Mouse (Mus musculus) telencephalon, adult 2 months (tissue): ENCODE measurements around the gene Gm10842.
"Not testable (repeated sequence)": the region's sequence is repeated elsewhere in the genome, so short reads cannot be mapped to it uniquely, and the experiment has no call there.

Source experiments
- DNase-seq: peaks from one replicate; pipeline ENCODE4 v3.0.0-alpha.2; 2011; ENCODE audit warnings: low read depth, low spot score

Gene Gm10842

GRCm38 (mm10) chr11:105146593-105146992, at the start of gene Gm10842:
TSS of gene Gm10842 (plus strand) at chr11:105146893.
- DNase-seq: no peak

- not testable (repeated sequence) for DNase-seq
These were observed 34.2 kb upstream of the Gm10842 start for GRCm38 (mm10) chr11:105112448-105112847.

GRCm38 (mm10) chr11:105117814-105118213, 28.9 kb upstream of the Gm10842 start:
- no peak for DNase-seq

- DNase-seq: no peak
These were observed 26.1 kb upstream of the Gm10842 start for GRCm38 (mm10) chr11:105120551-105121061.

- DNase-seq: not testable (repeated sequence)
These were observed 24.9 kb upstream of the Gm10842 start for GRCm38 (mm10) chr11:105121792-105122191.

GRCm38 (mm10) chr11:105123986-105124385, 22.7 kb upstream of the Gm10842 start:
- DNase-seq: no peak

- DNase-seq: peak; percentile 71
These were observed 20.8 kb upstream of the Gm10842 start, which contains the start of gene Mettl2 for GRCm38 (mm10) chr11:105125735-105126519. TSS of gene Mettl2 (plus strand) at chr11:105126425.

- DNase-seq: no peak
These were observed 20.1 kb upstream of the Gm10842 start for GRCm38 (mm10) chr11:105126520-105127029.

GRCm38 (mm10) chr11:105135692-105136091, 11.0 kb upstream of the Gm10842 start:
- no peak for DNase-seq

GRCm38 (mm10) chr11:105137255-105137654, 9.4 kb upstream of the Gm10842 start:
- not testable (repeated sequence) for DNase-seq

GRCm38 (mm10) chr11:105140512-105140911, 6.2 kb upstream of the Gm10842 start:
- not testable (repeated sequence) for DNase-seq

GRCm38 (mm10) chr11:105141115-105141514, 5.6 kb upstream of the Gm10842 start:
- no peak for DNase-seq

- no peak for DNase-seq
These were observed 3.1 kb upstream of the Gm10842 start for GRCm38 (mm10) chr11:105143564-105143963.

GRCm38 (mm10) chr11:105144084-105144483, 2.6 kb upstream of the Gm10842 start:
- DNase-seq: no peak

GRCm38 (mm10) chr11:105144508-105145210, 2.0 kb upstream of the Gm10842 start:
- DNase-seq: no peak

GRCm38 (mm10) chr11:105145211-105145610, 1.5 kb upstream of the Gm10842 start:
- no peak for DNase-seq

GRCm38 (mm10) chr11:105149353-105149752, 2.7 kb downstream of the Gm10842 start:
- DNase-seq: no peak

GRCm38 (mm10) chr11:105149766-105150165, 3.1 kb downstream of the Gm10842 start:
- DNase-seq: no peak

GRCm38 (mm10) chr11:105150691-105151090, 4.0 kb downstream of the Gm10842 start:
- DNase-seq: no peak

- no peak for DNase-seq
These were observed 4.7 kb downstream of the Gm10842 start for GRCm38 (mm10) chr11:105151226-105152016.

GRCm38 (mm10) chr11:105152017-105152300, 5.3 kb downstream of the Gm10842 start:
- DNase-seq: no peak
